In genomic region chr7:125336826-125337225, GRCm38 (mm10) we compare ENCODE assay signal across 24 mouse cellular contexts.
DNase-seq lines count a peak whose midpoint lies in the region; ATAC-seq lines count a peak whose summit lies in the region.
"Had no signal": no experiment of that assay in that cellular context is flagged by ENCODE, and none has a peak within 500 bp of the region (broad histone marks: within the 10 kb centered on the region; RNA-seq: fewer than 3 reads in every experiment).

No protein-coding gene starts in this region.

- H3K27me3 ChIP-seq in lung, embryonic 15.5 days, result no peaks in the 10 kb centered on the region
- H3K27me3 ChIP-seq: forebrain, embryonic 13.5 days; heart, embryonic 12.5 days; heart, embryonic 15.5 days had no signal

- 38% methylated on average over 3 of the region's 3 CpGs for WGBS in lung, embryonic 15.5 days

- H3K4me3 ChIP-seq in lung, embryonic 15.5 days, result no peak overlapping the region
- H3K4me3 ChIP-seq: forebrain, embryonic 10.5 days; forebrain, embryonic 13.5 days; heart, embryonic 12.5 days; heart, embryonic 15.5 days; hindbrain, embryonic 10.5 days; hindbrain, embryonic 13.5 days had no signal

- H3K4me2 ChIP-seq in lung, embryonic 15.5 days, result no peak overlapping the region
- H3K4me2 ChIP-seq: forebrain, embryonic 13.5 days; heart, embryonic 12.5 days; heart, embryonic 15.5 days; hindbrain, embryonic 13.5 days had no signal

- no peak for DNase-seq in lung, postnatal 14 days
- DNase-seq in right cerebral cortex, adult 2 months (ENCODE audit: low spot score in 2 of 2), result peak; percentile 12 to 17
- no peak for DNase-seq in right cerebral cortex, adult 18-20 months
- peak; percentile 12 for DNase-seq in lung, postnatal 36 days
- no peak for DNase-seq in thymus, postnatal 36 days
- DNase-seq: adrenal gland, adult 8-10 months; adrenal gland, postnatal 25 days; cerebellum, adult 18-20 months; cerebellum, adult 9-10 months; cerebellum, postnatal 14 days; gastrocnemius, postnatal 25 days; heart, adult 18-20 months; heart, postnatal 10 days; heart, postnatal 36 days had no signal

- H3K27ac ChIP-seq in lung, embryonic 15.5 days, result no peak overlapping the region
- H3K27ac ChIP-seq: forebrain, embryonic 10.5 days; forebrain, embryonic 13.5 days; heart, embryonic 15.5 days; hindbrain, embryonic 10.5 days had no signal

- no peaks in the 10 kb centered on the region for H3K9me3 ChIP-seq in lung, embryonic 15.5 days
- H3K9me3 ChIP-seq: forebrain, embryonic 10.5 days; forebrain, embryonic 13.5 days; heart, embryonic 12.5 days; heart, embryonic 15.5 days; hindbrain, embryonic 10.5 days; hindbrain, embryonic 13.5 days had no signal

- peak; percentile 36; the same call in 1 of the 2 replicates for ATAC-seq in lung, embryonic 15.5 days (ENCODE audit: borderline replicate concordance, extremely low read depth, low FRiP score, low TSS enrichment)
- ATAC-seq: CD4-positive, CD25-positive, alpha-beta regulatory T cell, adult 4 months; forebrain, embryonic 13.5 days; forebrain, embryonic 16.5 days; hindbrain, embryonic 16.5 days had no signal

- no peaks in the 10 kb centered on the region for H3K36me3 ChIP-seq in lung, embryonic 15.5 days
- H3K36me3 ChIP-seq: forebrain, embryonic 10.5 days; heart, embryonic 12.5 days; heart, embryonic 15.5 days; hindbrain, embryonic 10.5 days; hindbrain, embryonic 13.5 days had no signal

- H3K4me1 ChIP-seq in lung, embryonic 15.5 days, result peaks cover 30% of the 10 kb centered on the region
- H3K4me1 ChIP-seq: heart, embryonic 12.5 days; heart, embryonic 15.5 days had no signal

- no peak overlapping the region for H3K9ac ChIP-seq in lung, embryonic 15.5 days
- H3K9ac ChIP-seq: forebrain, embryonic 13.5 days; heart, embryonic 12.5 days; heart, embryonic 15.5 days; hindbrain, embryonic 13.5 days had no signal

Comparison
In these comparisons a context has a peak if more than half of its experiments do, and no peak if none do; other contexts are left out.
1. DNase-seq: peak in right cerebral cortex, adult 2 months (2 of 2) and lung, postnatal 36 days (single experiment); none in lung, postnatal 14 days (single experiment), right cerebral cortex, adult 18-20 months (single experiment) and thymus, postnatal 36 days (0 of 2).